Mouse (Mus musculus) MEL (cell line): ENCODE measurements around the gene Shb. TPM values are rescaled to one million over a fixed set of nuclear protein-coding genes. Genes with fewer than 3 reads are reported as not detected.

ENCODE experiments used
- DNase-seq: peaks from one replicate; pipeline ENCODE4 v3.0.0; 2011; ENCODE audit warnings: low read depth, low spot score
- H3K27ac ChIP-seq: 2 replicates; pipeline ENCODE4 v1.5.1; 2012; ENCODE audit warnings: low read depth, mild to moderate bottlenecking, control low read depth, low read length, moderate library complexity; ENCODE audit not compliant: control insufficient read depth
- H3K27me3 ChIP-seq, 2 experiments: fragments of 150-350 bp in 1 of 2; sonication (generic) in 1 of 2; 2 replicates each; pipeline ENCODE4 v1.6.1; 2012; ENCODE audit warnings: low read length in 2 of 2, mild to moderate bottlenecking in 2 of 2, improper control_type of control experiment in 1 of 2, moderate library complexity in 1 of 2; ENCODE audit not compliant: insufficient read depth in 2 of 2, control insufficient read depth in 1 of 2
- H3K36me3 ChIP-seq, 2 experiments: 2 replicates each; pipeline ENCODE4 v1.6.1; 2012 to 2014; ENCODE audit warnings: low read length in 2 of 2, improper control_type of control experiment in 1 of 2, inconsistent platforms in 1 of 2, mild to moderate bottlenecking in 1 of 2; ENCODE audit not compliant: insufficient read depth in 2 of 2, control insufficient read depth in 1 of 2
- H3K4me1 ChIP-seq, 2 experiments: fragments of 150-350 bp in 1 of 2; sonication (generic) in 1 of 2; 2 replicates each; pipeline ENCODE4 v1.6.1; 2012; ENCODE audit warnings: low read length in 2 of 2, improper control_type of control experiment in 1 of 2, mild to moderate bottlenecking in 1 of 2; ENCODE audit not compliant: insufficient read depth in 2 of 2, control insufficient read depth in 1 of 2
- H3K4me3 ChIP-seq, 2 experiments: fragments of 150-350 bp in 1 of 2; sonication (generic) in 1 of 2; 2 replicates each; pipeline ENCODE4 v1.5.1; 2012; ENCODE audit warnings: low read depth in 2 of 2, low read length in 2 of 2, mild to moderate bottlenecking in 2 of 2, moderate library complexity in 2 of 2, control low read depth in 1 of 2, improper control_type of control experiment in 1 of 2; ENCODE audit not compliant: control insufficient read depth in 1 of 2, insufficient read depth in 1 of 2
- H3K79me2 ChIP-seq: 2 replicates; pipeline ENCODE4 v1.6.1; 2012; ENCODE audit warnings: mild to moderate bottlenecking, low read length, moderate library complexity; ENCODE audit not compliant: control insufficient read depth, poor library complexity, insufficient read depth
- H3K9ac ChIP-seq: 2 replicates; pipeline ENCODE4 v1.6.1; 2012; ENCODE audit warnings: low read depth, mild to moderate bottlenecking, control low read depth, low read length, moderate library complexity; ENCODE audit not compliant: control insufficient read depth, poor library complexity, severe bottlenecking
- H3K9me3 ChIP-seq: fragments of 150-350 bp; sonication (generic); replicated peaks from 2 replicates; pipeline ENCODE4 v1.6.1; 2012; ENCODE audit warnings: mild to moderate bottlenecking, low read length, improper control_type of control experiment, moderate library complexity; ENCODE audit not compliant: insufficient read depth
- CTCF ChIP-seq, 3 experiments: IDR thresholded peaks in 2 of 3; conservative IDR thresholded peaks in 1 of 3; 2 replicates each; pipeline ENCODE4 v1.5.1; 2011 to 2012; ENCODE audit warnings: low read length in 3 of 3, low read depth in 2 of 3, mild to moderate bottlenecking in 2 of 3, improper control_type of control experiment in 1 of 3, inconsistent platforms in 1 of 3, mixed read lengths in 1 of 3, moderate library complexity in 1 of 3; ENCODE audit not compliant: control insufficient read depth in 1 of 3, insufficient read depth in 1 of 3, poor library complexity in 1 of 3, severe bottlenecking in 1 of 3
- E2F4 ChIP-seq: IDR thresholded peaks from 2 replicates; pipeline ENCODE4 v1.6.1; 2011; ENCODE audit warnings: low read depth, low read length, improper control_type of control experiment, borderline replicate concordance
- EP300 ChIP-seq, 2 experiments: IDR thresholded peaks; 2 replicates each; pipeline ENCODE4 v1.6.1; 2011; ENCODE audit warnings: improper control_type of control experiment in 2 of 2, low read length in 2 of 2, low read depth in 1 of 2, mild to moderate bottlenecking in 1 of 2
- GABPA ChIP-seq: IDR thresholded peaks from 2 replicates; pipeline ENCODE4 v1.6.1; 2012; ENCODE audit warnings: low read depth, mild to moderate bottlenecking, inconsistent platforms, low read length, improper control_type of control experiment, moderate library complexity
- KAT2A ChIP-seq: conservative IDR thresholded peaks from 2 replicates; pipeline ENCODE4 v1.6.1; 2012; ENCODE audit warnings: low read depth, low read length, improper control_type of control experiment, inconsistent platforms
- NELFE ChIP-seq: IDR thresholded peaks from 2 replicates; pipeline ENCODE4 v1.6.1; 2011; ENCODE audit warnings: low read depth, low read length, improper control_type of control experiment
- POLR2AphosphoS2 ChIP-seq: IDR thresholded peaks from 2 replicates; pipeline ENCODE4 v1.6.1; 2011; ENCODE audit warnings: low read length, improper control_type of control experiment
- RAD21 ChIP-seq: IDR thresholded peaks from 2 replicates; pipeline ENCODE4 v1.6.1; 2011; ENCODE audit warnings: mild to moderate bottlenecking, low read depth, low read length, improper control_type of control experiment
- TAL1 ChIP-seq: IDR thresholded peaks from 2 replicates; pipeline ENCODE4 v1.6.1; 2012; ENCODE audit warnings: mild to moderate bottlenecking, inconsistent platforms, low read length, moderate library complexity, mixed read lengths
- UBTF ChIP-seq: IDR thresholded peaks from 2 replicates; pipeline ENCODE4 v1.6.1; 2012; ENCODE audit warnings: low read depth, mild to moderate bottlenecking, inconsistent platforms, low read length, improper control_type of control experiment, moderate library complexity, borderline replicate concordance; ENCODE audit not compliant: insufficient read depth
- USF1 ChIP-seq: IDR thresholded peaks from 2 replicates; pipeline ENCODE4 v1.6.1; 2014; ENCODE audit warnings: low read depth, mild to moderate bottlenecking, inconsistent platforms, low read length, improper control_type of control experiment, moderate library complexity
- USF2 ChIP-seq, 2 experiments: IDR thresholded peaks; 2 replicates each; pipeline ENCODE4 v1.6.1; 2011 to 2012; ENCODE audit warnings: improper control_type of control experiment in 2 of 2, low read length in 2 of 2, borderline replicate concordance in 1 of 2, inconsistent platforms in 1 of 2, low read depth in 1 of 2, mild to moderate bottlenecking in 1 of 2; ENCODE audit not compliant: insufficient read depth in 1 of 2
- ZC3H11A ChIP-seq: IDR thresholded peaks from 2 replicates; pipeline ENCODE4 v1.6.1; 2012; ENCODE audit warnings: low read depth, mild to moderate bottlenecking, inconsistent platforms, low read length, improper control_type of control experiment
- polyA plus RNA-seq, 2 experiments: library from polyadenylated mRNA; stranded (reverse) in 1 of 2; unstranded in 1 of 2; fragments of >175 nt in 1 of 2; fragments of >200 nt in 1 of 2; gene quantifications; 2 replicates each; pipeline versions ENCODE4 v1.2.1 to v1.2.4; 2012; ENCODE audit warnings: low replicate concordance in 2 of 2, low read depth in 1 of 2; ENCODE audit not compliant: insufficient read length in 2 of 2, insufficient read depth in 1 of 2, missing spikeins in 1 of 2
- total RNA-seq: library from RNA; depleted of rRNA; stranded (reverse); fragments of 300-350 nt; gene quantifications from 2 replicates; pipeline ENCODE4 v1.2.3, GENCODE M21; 2012

The Shb gene
- total and polyA plus RNA-seq, 3 experiments: 5.2 to 13.9 TPM; not detected in 1

DNA sequence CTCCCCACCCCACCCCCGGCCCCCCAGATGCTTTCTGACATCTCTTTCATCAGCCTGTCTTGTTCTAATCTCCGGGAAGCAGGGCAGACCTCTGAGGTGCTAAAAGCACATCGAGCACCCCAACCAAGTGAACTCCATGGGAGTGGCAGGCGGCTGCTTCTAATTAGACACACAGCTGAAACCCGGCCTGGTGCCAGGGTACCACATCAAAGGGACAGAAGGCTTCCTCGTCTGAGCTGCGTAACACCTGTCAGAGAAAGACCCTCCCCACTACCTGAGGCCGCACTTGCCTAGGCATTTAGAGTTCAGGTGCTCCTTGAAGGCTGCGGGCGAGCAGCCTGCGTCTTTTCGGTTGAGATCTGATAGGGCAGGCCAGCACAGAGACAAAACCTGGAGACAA, 67.7 kb downstream of the Shb start:
- no peaks in the 10 kb centered on the region for H3K27me3 ChIP-seq
- no peak for TF ChIP-seq ZC3H11A
- no peaks in the 10 kb centered on the region for H3K9me3 ChIP-seq
- H3K4me1 ChIP-seq: no peaks in the 10 kb centered on the region
- H3K79me2 ChIP-seq: no peaks in the 10 kb centered on the region
- no peak overlapping the region for H3K9ac ChIP-seq
- H3K27ac ChIP-seq: no peak overlapping the region
- no peak overlapping the region for H3K4me3 ChIP-seq
- no peaks in the 10 kb centered on the region; a peak in 1 of 4 replicates for H3K36me3 ChIP-seq
- DNase-seq: no peak

DNA sequence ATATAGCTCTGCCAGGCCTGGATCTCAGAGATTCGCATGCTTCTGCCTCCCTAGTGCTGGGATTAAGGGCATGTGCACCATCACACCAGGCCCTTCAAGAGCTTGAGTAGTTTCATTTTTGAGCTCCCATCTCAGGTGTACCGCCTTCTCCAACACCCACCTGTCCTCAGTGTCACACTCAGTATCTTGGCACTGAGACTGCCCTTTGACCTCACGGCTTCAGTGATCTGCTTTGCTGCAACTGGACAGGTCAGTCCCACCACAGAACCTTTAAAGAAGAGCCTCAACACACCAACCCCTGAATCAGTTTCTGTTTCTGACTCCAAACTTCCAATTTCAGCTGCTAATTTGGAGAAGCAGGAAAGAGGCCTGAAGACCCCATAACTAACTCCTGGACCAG, 68.1 kb downstream of the Shb start:
- Histone ChIP-seq H3K9me3 (no peaks in the 10 kb centered on the region), H3K79me2 (no peaks in the 10 kb centered on the region), H3K36me3 (no peaks in the 10 kb centered on the region; a peak in 1 of 4 replicates), H3K27me3 (no peaks in the 10 kb centered on the region)
- TF ChIP-seq USF1: no peak
- no peak for TF ChIP-seq NELFE
- no peak for TF ChIP-seq RAD21
- TF ChIP-seq E2F4: no peak
- no peak for TF ChIP-seq USF2 (IDR thresholded peaks at IDR 0.05; ENCODE audit: borderline replicate concordance in 1 of 2, insufficient read depth in 1 of 2, low read depth in 1 of 2, low read length in 2 of 2)
- TF ChIP-seq, all 39 proteins: peak for 0
- no peak overlapping the region for H3K4me3 ChIP-seq
- DNase-seq: no peak
- no peak overlapping the region for H3K9ac ChIP-seq
- H3K4me1 ChIP-seq: no peaks in the 10 kb centered on the region
- H3K27ac ChIP-seq: no peak overlapping the region

DNA sequence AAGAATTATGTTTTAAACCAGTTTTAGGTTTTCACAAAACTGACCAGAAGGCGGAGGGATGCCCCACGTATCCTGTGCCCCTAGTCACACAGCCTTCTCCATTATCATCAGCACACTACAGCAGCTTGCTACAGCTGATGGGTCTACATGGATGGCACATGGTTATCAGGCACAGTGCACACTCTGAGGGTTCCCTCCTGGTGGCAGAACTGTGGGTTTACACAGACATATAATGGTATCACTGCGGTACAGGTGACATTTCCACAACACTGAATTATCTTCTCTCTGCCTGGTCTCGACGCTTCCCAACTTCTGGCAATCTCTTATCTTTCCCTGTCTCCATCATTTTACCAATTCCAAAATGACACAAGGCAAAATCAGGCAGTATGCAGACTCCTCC, 69.6 kb downstream of the Shb start:
- Histone ChIP-seq H3K9ac (no peak overlapping the region), H3K27ac (no peak overlapping the region)
- DNase-seq: peak; percentile 25

More for the DNA sequence above, 69.6 kb downstream of the Shb start:
- H3K79me2 ChIP-seq: no peaks in the 10 kb centered on the region
- no peaks in the 10 kb centered on the region; a peak in 1 of 4 replicates for H3K36me3 ChIP-seq
- H3K4me1 ChIP-seq: no peaks in the 10 kb centered on the region
- no peaks in the 10 kb centered on the region for H3K9me3 ChIP-seq
- no peak overlapping the region for H3K4me3 ChIP-seq
- TF ChIP-seq UBTF (no peak), EP300 (IDR thresholded peaks at IDR 0.05; ENCODE audit: low read depth in 1 of 2, low read length in 2 of 2) (peak in 1 of 2 experiments; percentile 22; a peak in 2 of 4 replicates), POLR2AphosphoS2 (no peak), GABPA (no peak), CTCF (IDR thresholded peaks at IDR 0.05 in 2 of 3, conservative IDR thresholded peaks at IDR 0.05 in 1 of 3; ENCODE audit: control insufficient read depth in 1 of 3, insufficient read depth in 1 of 3, low read depth in 2 of 3, low read length in 3 of 3, poor library complexity in 1 of 3, severe bottlenecking in 1 of 3) (peak in 1 of 3 experiments; percentile 6; a peak in 1 of 6 replicates), TAL1 (peak; percentile 33; the same call in 1 of the 2 replicates), KAT2A (no peak)
- no peaks in the 10 kb centered on the region for H3K27me3 ChIP-seq
